ENCODE assay signal across 42 mouse cellular contexts in genomic region chr2:87371726-87372125, GRCm38 (mm10). TPM values are rescaled to one million over a fixed set of nuclear protein-coding genes. Genes with fewer than 3 reads are reported as not detected.
DNase-seq lines count a peak whose midpoint lies in the region; ATAC-seq and TF ChIP-seq lines count a peak whose summit lies in the region.
"Had no signal": no experiment of that assay in that cellular context is flagged by ENCODE, and none has a peak within 500 bp of the region (broad histone marks: within the 10 kb centered on the region; RNA-seq: fewer than 3 reads in every experiment).

No protein-coding gene starts in this region.

- peak; percentile 67 for ATAC-seq in hindbrain, embryonic 16.5 days
- ATAC-seq in hindbrain, embryonic 13.5 days (ENCODE audit: low FRiP score), result no peak
- ATAC-seq: activated CD4-positive, CD25-positive, alpha-beta regulatory T cell, adult 4 months; forebrain, embryonic 16.5 days; intestine, embryonic 15.5 days; midbrain, embryonic 16.5 days had no signal

- DNase-seq in brain, adult 2 months (ENCODE audit: low read depth, low spot score), result peak; percentile 83
- peak; percentile 71 to 84 for DNase-seq in cerebellum, adult 2 months
- peak; percentile 85 to 89 for DNase-seq in cerebellum, postnatal 14 days
- DNase-seq in layer of hippocampus, postnatal 10 days (ENCODE audit: low spot score in 2 of 2), result no peak
- DNase-seq in spleen, adult 12 weeks (ENCODE audit: low spot score), result no peak
- no peak for DNase-seq in thymus, postnatal 0 days (ENCODE audit: low spot score)
- DNase-seq: adrenal gland, postnatal 14 days; gastrocnemius, adult 2 months; gastrocnemius, postnatal 36 days; heart, adult 18-20 months; heart, postnatal 36 days; kidney, adult 2 months; kidney, postnatal 36 days; thymus, adult 18-20 months; thymus, postnatal 36 days had no signal

- H3K9me3 ChIP-seq in hindbrain, embryonic 16.5 days (ENCODE audit: control insufficient read depth, low read length), result no peaks in the 10 kb centered on the region
- H3K9me3 ChIP-seq in hindbrain, embryonic 13.5 days, result no peaks in the 10 kb centered on the region
- H3K9me3 ChIP-seq: hindbrain, embryonic 15.5 days; intestine, embryonic 15.5 days; limb, embryonic 13.5 days; lung, embryonic 15.5 days; neural tube, embryonic 13.5 days; stomach, embryonic 15.5 days had no signal

- H3K4me3 ChIP-seq in hindbrain, embryonic 16.5 days (ENCODE audit: low read length), result no peak overlapping the region
- no peak overlapping the region for H3K4me3 ChIP-seq in hindbrain, embryonic 13.5 days
- H3K4me3 ChIP-seq in cerebellum, adult 2 months (replicated peaks; ENCODE audit: insufficient read depth, low read depth, low read length), result no peak overlapping the region
- H3K4me3 ChIP-seq: erythroblast, embryonic 14.5 days; gastrocnemius, adult 2 months; hindbrain, embryonic 15.5 days; intestine, embryonic 15.5 days; limb, embryonic 13.5 days; lung, embryonic 15.5 days; neural tube, embryonic 13.5 days; stomach, embryonic 15.5 days had no signal

- no peaks in the 10 kb centered on the region for H3K27me3 ChIP-seq in hindbrain, embryonic 16.5 days (replicated peaks; ENCODE audit: control insufficient read depth, insufficient read depth, low read length)
- H3K27me3 ChIP-seq in hindbrain, embryonic 13.5 days, result no peaks in the 10 kb centered on the region
- H3K27me3 ChIP-seq in cerebellum, adult 2 months (ENCODE audit: control insufficient read depth, insufficient read depth, low read length), result no peaks in the 10 kb centered on the region; the same call in 1 of the 2 replicates
- H3K27me3 ChIP-seq: CH12.LX; hindbrain, embryonic 15.5 days; intestine, embryonic 15.5 days; limb, embryonic 13.5 days; lung, embryonic 15.5 days; neural tube, embryonic 13.5 days; stomach, embryonic 15.5 days had no signal

- no peak overlapping the region for H3K9ac ChIP-seq in hindbrain, embryonic 16.5 days (ENCODE audit: low read depth, low read length)
- no peak overlapping the region for H3K9ac ChIP-seq in hindbrain, embryonic 13.5 days
- H3K9ac ChIP-seq: hindbrain, embryonic 15.5 days; intestine, embryonic 15.5 days; limb, embryonic 13.5 days; lung, embryonic 15.5 days; neural tube, embryonic 13.5 days; stomach, embryonic 15.5 days had no signal

- H3K4me1 ChIP-seq in hindbrain, embryonic 16.5 days (ENCODE audit: control insufficient read depth, insufficient read depth, low read depth, low read length), result no peaks in the 10 kb centered on the region
- no peaks in the 10 kb centered on the region for H3K4me1 ChIP-seq in hindbrain, embryonic 13.5 days (replicated peaks)
- no peaks in the 10 kb centered on the region; the same call in 1 of the 2 replicates for H3K4me1 ChIP-seq in cerebellum, adult 2 months (ENCODE audit: control insufficient read depth, insufficient read depth, low read length)
- H3K4me1 ChIP-seq: hindbrain, embryonic 15.5 days; intestine, embryonic 15.5 days; limb, embryonic 13.5 days; lung, embryonic 15.5 days; neural tube, embryonic 13.5 days; stomach, embryonic 15.5 days had no signal

- no peak for TF ChIP-seq POLR2A in cerebellum, adult 2 months (IDR thresholded peaks at IDR 0.05; ENCODE audit: borderline replicate concordance, insufficient read depth, low read length)

- no peak for TF ChIP-seq CTCF in cerebellum, adult 2 months (IDR thresholded peaks at IDR 0.05; ENCODE audit: borderline replicate concordance, insufficient read depth, low read depth, low read length)

- WGBS in hindbrain, embryonic 16.5 days, result 85% methylated on average over 4 of the region's 4 CpGs
- WGBS in hindbrain, embryonic 13.5 days, result 88% methylated on average over 4 of the region's 4 CpGs
- WGBS in cerebellum, adult 2 months, result 9% methylated on average over 4 of the region's 4 CpGs

- no peak overlapping the region for H3K4me2 ChIP-seq in hindbrain, embryonic 16.5 days (ENCODE audit: low read length)
- H3K4me2 ChIP-seq in hindbrain, embryonic 13.5 days, result no peak overlapping the region
- H3K4me2 ChIP-seq: heart, embryonic 11.5 days; hindbrain, embryonic 15.5 days; intestine, embryonic 15.5 days; limb, embryonic 13.5 days; liver, embryonic 11.5 days; lung, embryonic 15.5 days; midbrain, embryonic 11.5 days; neural tube, embryonic 13.5 days; stomach, embryonic 15.5 days had no signal

- no peaks in the 10 kb centered on the region for H3K36me3 ChIP-seq in hindbrain, embryonic 16.5 days (ENCODE audit: control insufficient read depth, insufficient read depth, low read length)
- H3K36me3 ChIP-seq in hindbrain, embryonic 13.5 days, result no peaks in the 10 kb centered on the region
- H3K36me3 ChIP-seq: hindbrain, embryonic 15.5 days; intestine, embryonic 15.5 days; limb, embryonic 13.5 days; lung, embryonic 15.5 days; neural tube, embryonic 13.5 days; stomach, embryonic 15.5 days had no signal

- H3K27ac ChIP-seq in hindbrain, embryonic 16.5 days (ENCODE audit: low read depth, low read length), result no peak overlapping the region
- H3K27ac ChIP-seq in hindbrain, embryonic 13.5 days, result no peak overlapping the region
- H3K27ac ChIP-seq in cerebellum, adult 2 months (ENCODE audit: insufficient read depth, low read length), result no peak overlapping the region
- H3K27ac ChIP-seq: gastrocnemius, adult 2 months; hindbrain, embryonic 15.5 days; intestine, embryonic 15.5 days; limb, embryonic 13.5 days; lung, embryonic 15.5 days; neural tube, embryonic 13.5 days; stomach, embryonic 15.5 days had no signal

RNA-seq across cellular contexts. Expression of gene Olfr1121, which starts 2.0 kb away (rescaled TPM):
- not detected in 2 replicates for polyA plus RNA-seq in hindbrain, embryonic 16.5 days (2015; fragmentation: Nextera tagmentation; extraction: Ambion mirVana)
- not detected in 2 replicates for polyA plus RNA-seq in hindbrain, embryonic 13.5 days (2015; fragmentation: Nextera tagmentation; extraction: Ambion mirVana)
- not detected in 2 replicates for polyA plus RNA-seq in cerebellum, adult 2 months (2012; rRNA removed)
- total RNA-seq in layer of hippocampus, postnatal 10 days (2021), result not detected
- polyA plus RNA-seq in thymus, postnatal 0 days (2015; fragmentation: Nextera tagmentation; extraction: Ambion mirVana), result not detected in 2 replicates
- total RNA-seq: adrenal gland, postnatal 14 days; CH12.LX; ES-E14; gastrocnemius, adult 2 months; gastrocnemius, postnatal 36 days; heart, adult 18-20 months; heart, postnatal 36 days; layer of hippocampus, adult 8-10 months; left cerebral cortex, postnatal 10 days; megakaryocyte progenitor cell, adult 5-6 weeks had no signal
- polyA plus RNA-seq: activated CD4-positive, CD25-positive, alpha-beta regulatory T cell, adult 4 months; C2C12; cortical plate, adult 2 months; embryonic facial prominence, embryonic 14.5 days; forebrain, embryonic 11.5 days; forebrain, embryonic 16.5 days; heart, embryonic 11.5 days; heart, embryonic 16.5 days; hindbrain, embryonic 15.5 days; intestine, embryonic 15.5 days; kidney, adult 2 months; kidney, embryonic 16.5 days; limb, embryonic 13.5 days; liver, embryonic 11.5 days; liver, embryonic 16.5 days; lung, embryonic 15.5 days; midbrain, embryonic 11.5 days; midbrain, embryonic 16.5 days; neural tube, embryonic 13.5 days; stomach, embryonic 15.5 days had no signal

RNA-seq across cellular contexts. Expression of gene Olfr1122, which starts 13.9 kb away (rescaled TPM):
- polyA plus RNA-seq in hindbrain, embryonic 16.5 days (2015; fragmentation: Nextera tagmentation; extraction: Ambion mirVana), result not detected in 2 replicates
- polyA plus RNA-seq in hindbrain, embryonic 13.5 days (2015; fragmentation: Nextera tagmentation; extraction: Ambion mirVana), result not detected in 2 replicates
- not detected in 2 replicates for polyA plus RNA-seq in cerebellum, adult 2 months (2012; rRNA removed)
- not detected for total RNA-seq in layer of hippocampus, postnatal 10 days (2021)
- not detected in 2 replicates for polyA plus RNA-seq in thymus, postnatal 0 days (2015; fragmentation: Nextera tagmentation; extraction: Ambion mirVana)
- total RNA-seq: adrenal gland, postnatal 14 days; CH12.LX; ES-E14; gastrocnemius, adult 2 months; heart, adult 18-20 months; heart, postnatal 36 days; left cerebral cortex, postnatal 10 days; megakaryocyte progenitor cell, adult 5-6 weeks had no signal
- polyA plus RNA-seq: activated CD4-positive, CD25-positive, alpha-beta regulatory T cell, adult 4 months; C2C12; cortical plate, adult 2 months; embryonic facial prominence, embryonic 14.5 days; erythroblast, embryonic 14.5 days; forebrain, embryonic 11.5 days; forebrain, embryonic 16.5 days; heart, embryonic 11.5 days; heart, embryonic 16.5 days; hindbrain, embryonic 15.5 days; intestine, embryonic 15.5 days; kidney, adult 2 months; kidney, embryonic 16.5 days; limb, embryonic 13.5 days; liver, embryonic 11.5 days; liver, embryonic 16.5 days; lung, embryonic 15.5 days; midbrain, embryonic 11.5 days; midbrain, embryonic 16.5 days; neural tube, embryonic 13.5 days; stomach, embryonic 15.5 days had no signal

RNA-seq across cellular contexts. Expression of gene Olfr1120, which starts 17.1 kb away (rescaled TPM):
- not detected in 2 replicates for polyA plus RNA-seq in hindbrain, embryonic 16.5 days (2015; fragmentation: Nextera tagmentation; extraction: Ambion mirVana)
- polyA plus RNA-seq in hindbrain, embryonic 13.5 days (2015; fragmentation: Nextera tagmentation; extraction: Ambion mirVana), result not detected in 2 replicates
- polyA plus RNA-seq in cerebellum, adult 2 months (2012; rRNA removed), result not detected in 2 replicates
- not detected for total RNA-seq in layer of hippocampus, postnatal 10 days (2021)
- not detected in 2 replicates for polyA plus RNA-seq in thymus, postnatal 0 days (2015; fragmentation: Nextera tagmentation; extraction: Ambion mirVana)
- total RNA-seq: adrenal gland, postnatal 14 days; CH12.LX; ES-E14; gastrocnemius, adult 2 months; gastrocnemius, postnatal 36 days; heart, adult 18-20 months; heart, postnatal 36 days; layer of hippocampus, adult 8-10 months; left cerebral cortex, postnatal 10 days; megakaryocyte progenitor cell, adult 5-6 weeks had no signal
- polyA plus RNA-seq: activated CD4-positive, CD25-positive, alpha-beta regulatory T cell, adult 4 months; C2C12; cortical plate, adult 2 months; embryonic facial prominence, embryonic 14.5 days; erythroblast, embryonic 14.5 days; forebrain, embryonic 11.5 days; forebrain, embryonic 16.5 days; heart, embryonic 11.5 days; heart, embryonic 16.5 days; hindbrain, embryonic 15.5 days; intestine, embryonic 15.5 days; kidney, adult 2 months; kidney, embryonic 16.5 days; limb, embryonic 13.5 days; liver, embryonic 11.5 days; liver, embryonic 16.5 days; lung, embryonic 15.5 days; midbrain, embryonic 11.5 days; midbrain, embryonic 16.5 days; neural tube, embryonic 13.5 days; stomach, embryonic 15.5 days had no signal

RNA-seq across cellular contexts. Expression of gene Olfr1123, which starts 44.7 kb away (rescaled TPM):
- polyA plus RNA-seq in hindbrain, embryonic 16.5 days (2015; fragmentation: Nextera tagmentation; extraction: Ambion mirVana), result not detected in 2 replicates
- polyA plus RNA-seq in hindbrain, embryonic 13.5 days (2015; fragmentation: Nextera tagmentation; extraction: Ambion mirVana), result not detected in 2 replicates
- polyA plus RNA-seq in cerebellum, adult 2 months (2012; rRNA removed), result not detected in 2 replicates
- total RNA-seq in layer of hippocampus, postnatal 10 days (2021), result not detected
- polyA plus RNA-seq in thymus, postnatal 0 days (2015; fragmentation: Nextera tagmentation; extraction: Ambion mirVana), result not detected in 2 replicates
- total RNA-seq: adrenal gland, postnatal 14 days; CH12.LX; ES-E14; gastrocnemius, adult 2 months; gastrocnemius, postnatal 36 days; heart, adult 18-20 months; heart, postnatal 36 days; layer of hippocampus, adult 8-10 months; left cerebral cortex, postnatal 10 days; megakaryocyte progenitor cell, adult 5-6 weeks had no signal
- polyA plus RNA-seq: activated CD4-positive, CD25-positive, alpha-beta regulatory T cell, adult 4 months; C2C12; cortical plate, adult 2 months; embryonic facial prominence, embryonic 14.5 days; erythroblast, embryonic 14.5 days; forebrain, embryonic 11.5 days; forebrain, embryonic 16.5 days; heart, embryonic 11.5 days; heart, embryonic 16.5 days; hindbrain, embryonic 15.5 days; intestine, embryonic 15.5 days; kidney, adult 2 months; kidney, embryonic 16.5 days; limb, embryonic 13.5 days; liver, embryonic 11.5 days; liver, embryonic 16.5 days; lung, embryonic 15.5 days; midbrain, embryonic 11.5 days; midbrain, embryonic 16.5 days; neural tube, embryonic 13.5 days; stomach, embryonic 15.5 days had no signal

RNA-seq across cellular contexts. Expression of gene Olfr1124, which starts 58.3 kb away (rescaled TPM):
- not detected in 2 replicates for polyA plus RNA-seq in hindbrain, embryonic 16.5 days (2015; fragmentation: Nextera tagmentation; extraction: Ambion mirVana)
- polyA plus RNA-seq in hindbrain, embryonic 13.5 days (2015; fragmentation: Nextera tagmentation; extraction: Ambion mirVana), result 0.08 TPM in 1 of 2 replicates, not detected in the other
- not detected in 2 replicates for polyA plus RNA-seq in cerebellum, adult 2 months (2012; rRNA removed)
- not detected for total RNA-seq in layer of hippocampus, postnatal 10 days (2021)
- polyA plus RNA-seq in thymus, postnatal 0 days (2015; fragmentation: Nextera tagmentation; extraction: Ambion mirVana), result 0.09 TPM in 1 of 2 replicates, not detected in the other
- total RNA-seq: adrenal gland, postnatal 14 days; CH12.LX; ES-E14; gastrocnemius, adult 2 months; gastrocnemius, postnatal 36 days; heart, adult 18-20 months; heart, postnatal 36 days; layer of hippocampus, adult 8-10 months; left cerebral cortex, postnatal 10 days; megakaryocyte progenitor cell, adult 5-6 weeks had no signal
- polyA plus RNA-seq: C2C12; cortical plate, adult 2 months; erythroblast, embryonic 14.5 days; heart, embryonic 11.5 days; heart, embryonic 16.5 days; intestine, embryonic 15.5 days; kidney, adult 2 months; liver, embryonic 11.5 days; liver, embryonic 16.5 days; midbrain, embryonic 11.5 days had no signal

Comparison
In these comparisons a context has a peak if more than half of its experiments do, and no peak if none do; other contexts are left out.
1. DNase-seq: peak in brain, adult 2 months (single experiment), cerebellum, adult 2 months (2 of 2) and cerebellum, postnatal 14 days (2 of 2); none in layer of hippocampus, postnatal 10 days (0 of 2), spleen, adult 12 weeks (single experiment) and thymus, postnatal 0 days (single experiment).